Mouse (Mus musculus): ENCODE data around the gene Capn11.

- TF ChIP-seq POLR2A (IDR thresholded peaks at IDR 0.05; ENCODE audit: extremely low read depth, insufficient read depth, low read length) (no peak), CTCF (IDR thresholded peaks at IDR 0.05; ENCODE audit: low read depth, low read length) (no peak)
Observed at GRCm38 (mm10) chr17:45619386-45620256, 39.5 kb downstream of the Capn11 start.
